Mouse (Mus musculus): ENCODE measurements around the gene Qsox2.

DNA sequence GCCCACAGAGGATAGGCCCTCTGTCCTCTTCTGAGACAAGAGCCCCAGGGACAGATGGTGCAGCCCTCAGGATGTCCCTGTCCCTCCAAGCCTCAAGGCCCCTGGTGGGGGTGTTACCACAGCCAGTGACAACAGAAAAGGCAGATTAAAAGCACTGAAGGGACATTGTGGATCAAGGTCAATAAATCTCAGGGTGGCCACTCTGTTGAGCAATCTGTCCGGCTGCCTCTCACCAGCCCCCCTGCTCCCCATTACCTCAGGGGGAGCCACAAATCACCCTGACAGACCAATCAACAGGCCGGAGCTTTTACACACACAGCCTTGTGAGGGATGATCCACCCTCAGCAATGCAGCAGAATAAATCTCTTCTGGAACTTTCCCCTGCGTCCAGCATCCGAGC, 62.1 kb downstream of the Qsox2 start:
- TF ChIP-seq CTCF (IDR thresholded peaks at IDR 0.05; ENCODE audit: extremely low read depth, insufficient read depth, insufficient read length, insufficient replicate concordance) (no peak), POLR2A (IDR thresholded peaks at IDR 0.05; ENCODE audit: low read depth, low read length) (no peak)

All from spleen, adult 2 months (tissue).